Mouse (Mus musculus) embryonic fibroblast, embryonic 13.5 days (primary cell): Measurements from ENCODE around the gene Lysmd1. TPM values are rescaled to one million over a fixed set of nuclear protein-coding genes. Genes with fewer than 3 reads are reported as not detected.

ENCODE experiments used
- H3K27ac ChIP-seq: 2 replicates; pipeline ENCODE4 v1.5.1; 2012; ENCODE audit warnings: low read length, control low read depth, inconsistent platforms; ENCODE audit not compliant: insufficient read depth
- H3K4me1 ChIP-seq: 2 replicates; pipeline ENCODE4 v1.6.1; 2011; ENCODE audit warnings: low read length; ENCODE audit not compliant: control insufficient read depth, insufficient read depth
- H3K4me3 ChIP-seq: 2 replicates; pipeline ENCODE4 v1.5.1; 2011; ENCODE audit warnings: mild to moderate bottlenecking, control low read depth, low read length; ENCODE audit not compliant: insufficient read depth
- CTCF ChIP-seq: IDR thresholded peaks from 2 replicates; pipeline ENCODE4 v1.5.1; 2011; ENCODE audit warnings: mild to moderate bottlenecking, control low read depth, low read length, moderate library complexity, borderline replicate concordance; ENCODE audit not compliant: insufficient read depth
- POLR2A ChIP-seq: IDR thresholded peaks from 2 replicates; pipeline ENCODE4 v1.6.1; 2011; ENCODE audit warnings: low read depth, mild to moderate bottlenecking, control low read depth, low read length, moderate library complexity
- polyA plus RNA-seq: library from polyadenylated mRNA; stranded (reverse); fragments of >200 nt; gene quantifications from 2 replicates; pipeline ENCODE4 v1.2.4, GENCODE M21; 2011; ENCODE audit warnings: low read depth; ENCODE audit not compliant: missing spikeins, insufficient read length

The Lysmd1 gene
- polyA plus RNA-seq, 1 experiment, result 5.4 TPM

- no peak overlapping the region for H3K27ac ChIP-seq
- peak overlapping the region; percentile 63 for H3K4me3 ChIP-seq
- TF ChIP-seq POLR2A (no peak), CTCF (no peak)
- peaks cover 6% of the 10 kb centered on the region for H3K4me1 ChIP-seq
These were observed 25.7 kb downstream of the Lysmd1 start for GRCm38 (mm10) chr3:95159511-95159986.

- Histone ChIP-seq H3K4me3 (peak within 1 kb of the TSS; percentile 70), H3K27ac (no peak within 1 kb of the TSS), H3K4me1 (peaks cover 6% of the 10 kb centered on the region)
- no peak for TF ChIP-seq CTCF
- TF ChIP-seq POLR2A, result peak; percentile 84
These were observed 26.4 kb downstream of the Lysmd1 start, which contains the start of gene Sema6c for GRCm38 (mm10) chr3:95159987-95160963. Gene Sema6c, plus strand, starts transcription at chr3:95160457.

GRCm38 (mm10) chr3:95161041-95161551 lies 27.2 kb downstream of the Lysmd1 start:
- peaks cover 6% of the 10 kb centered on the region for H3K4me1 ChIP-seq
- no peak overlapping the region for H3K27ac ChIP-seq
- peak overlapping the region; percentile 70 for H3K4me3 ChIP-seq
- no peak for TF ChIP-seq CTCF
- no peak for TF ChIP-seq POLR2A

- Histone ChIP-seq H3K27ac (no peak overlapping the region), H3K4me3 (no peak overlapping the region), H3K4me1 (peaks cover 6% of the 10 kb centered on the region)
- TF ChIP-seq POLR2A, result no peak
- no peak for TF ChIP-seq CTCF
These were observed 27.9 kb downstream of the Lysmd1 start for GRCm38 (mm10) chr3:95161618-95162344.

GRCm38 (mm10) chr3:95162345-95162628 lies 28.4 kb downstream of the Lysmd1 start:
- Histone ChIP-seq H3K27ac (no peak overlapping the region), H3K4me3 (no peak overlapping the region), H3K4me1 (peaks cover 6% of the 10 kb centered on the region)
- no peak for TF ChIP-seq POLR2A
- TF ChIP-seq CTCF, result no peak

- H3K27ac ChIP-seq, result no peak overlapping the region
- H3K4me1 ChIP-seq, result peaks cover 6% of the 10 kb centered on the region
- TF ChIP-seq CTCF, result no peak
- TF ChIP-seq POLR2A, result no peak
- H3K4me3 ChIP-seq, result no peak overlapping the region
These were observed 29.7 kb downstream of the Lysmd1 start for GRCm38 (mm10) chr3:95163419-95164255.

GRCm38 (mm10) chr3:95164256-95164550 lies 30.3 kb downstream of the Lysmd1 start:
- Histone ChIP-seq H3K27ac (no peak overlapping the region), H3K4me1 (peaks cover 6% of the 10 kb centered on the region), H3K4me3 (no peak overlapping the region)
- TF ChIP-seq POLR2A, result no peak
- no peak for TF ChIP-seq CTCF

GRCm38 (mm10) chr3:95164840-95165239 lies 31.0 kb downstream of the Lysmd1 start:
- TF ChIP-seq CTCF (no peak), POLR2A (no peak)
- no peak overlapping the region for H3K27ac ChIP-seq
- H3K4me1 ChIP-seq, result no peaks in the 10 kb centered on the region
- H3K4me3 ChIP-seq, result no peak overlapping the region

GRCm38 (mm10) chr3:95169996-95170395 lies 36.1 kb downstream of the Lysmd1 start:
- TF ChIP-seq POLR2A (no peak), CTCF (no peak)
- Histone ChIP-seq H3K4me3 (no peak overlapping the region), H3K27ac (no peak overlapping the region), H3K4me1 (no peaks in the 10 kb centered on the region)
